Mouse (Mus musculus): ENCODE results near the gene Nrp2. TPM values are rescaled to one million over a fixed set of nuclear protein-coding genes. Genes with fewer than 3 reads are reported as not detected.

Gene Nrp2
- total RNA-seq (2021): 10 to 100 TPM; 16.1 to 30.9 TPM
- long read RNA-seq, experiment 1, full-length matches to known transcripts: 7 of 12 reads
- long read RNA-seq, experiment 1, partial matches to known transcripts: 2 of 12 reads
- long read RNA-seq, experiment 1, other reads (novel, unspliced or antisense): 3 of 12 reads
- long read RNA-seq, experiment 2, full-length matches to known transcripts: 5 of 10 reads
- long read RNA-seq, experiment 2, partial matches to known transcripts: 1 of 10 reads
- long read RNA-seq, experiment 2, other reads (novel, unspliced or antisense): 4 of 10 reads

DNA sequence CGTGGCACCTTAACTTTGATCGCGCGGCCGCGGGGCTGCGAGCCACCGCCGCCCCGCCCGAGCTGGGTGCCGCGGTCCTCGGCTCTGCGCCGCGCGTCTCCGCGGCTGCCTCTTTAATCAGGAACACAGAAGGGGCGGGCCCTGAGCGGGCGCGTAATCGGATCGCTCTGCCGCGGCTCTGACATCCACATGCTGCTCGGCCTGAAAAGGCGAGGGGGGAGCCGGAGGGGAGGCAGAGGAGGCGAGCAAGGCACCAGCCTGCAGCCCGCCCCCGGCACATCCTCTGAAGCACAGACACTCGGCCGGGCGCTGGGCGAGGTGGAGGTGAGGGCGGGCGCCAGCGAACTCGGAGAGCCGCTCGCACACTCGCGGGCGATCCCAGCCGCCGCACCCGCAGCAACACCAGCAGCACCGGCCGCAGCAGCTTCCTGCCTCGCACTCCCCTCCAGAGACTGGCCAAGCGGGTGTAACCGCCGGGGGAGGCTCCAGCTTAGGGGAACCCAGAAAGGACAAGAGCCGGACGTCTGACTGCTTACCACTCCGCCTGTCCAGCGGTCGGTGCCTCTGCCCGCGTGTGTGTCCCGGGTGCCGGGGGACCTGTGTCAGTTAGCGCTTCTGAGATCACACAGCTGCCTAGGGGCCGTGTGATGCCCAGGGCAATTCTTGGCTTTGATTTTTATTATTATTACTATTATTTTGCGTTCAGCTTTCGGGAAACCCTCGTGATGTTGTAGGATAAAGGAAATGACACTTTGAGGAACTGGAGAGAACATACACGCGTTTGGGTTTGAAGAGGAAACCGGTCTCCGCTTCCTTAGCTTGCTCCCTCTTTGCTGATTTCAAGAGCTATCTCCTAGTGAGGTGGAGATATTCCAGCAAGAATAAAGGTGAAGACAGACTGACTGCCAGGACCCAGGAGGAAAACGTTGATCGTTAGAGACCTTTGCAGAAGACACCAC lies at the start of gene Nrp2:
Nrp2 (plus strand) TSS at position 128 of the 959 bp plus-strand sequence.
- DNase-seq: peak; percentile 67

DNA sequence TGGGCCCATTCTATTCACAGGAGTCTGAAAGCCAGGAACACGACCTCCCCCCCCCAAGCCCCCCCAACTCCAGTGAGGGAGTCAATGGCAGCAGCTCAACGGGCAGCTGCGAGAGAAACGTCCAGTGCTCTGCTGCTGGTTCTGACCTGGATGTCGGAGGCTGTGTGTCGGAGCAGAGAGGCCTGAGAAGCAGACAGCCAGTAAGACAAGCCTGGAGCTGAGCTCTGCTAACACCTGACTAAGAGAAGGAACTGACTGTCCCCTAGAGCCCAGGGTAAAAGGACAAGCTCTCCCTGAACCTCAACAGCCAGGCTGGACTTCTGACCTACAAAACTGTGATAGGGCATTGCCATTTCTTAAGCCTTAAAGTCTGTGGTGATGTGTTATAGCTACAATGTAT lies 48.6 kb upstream of the Nrp2 start:
- DNase-seq: no peak

DNA sequence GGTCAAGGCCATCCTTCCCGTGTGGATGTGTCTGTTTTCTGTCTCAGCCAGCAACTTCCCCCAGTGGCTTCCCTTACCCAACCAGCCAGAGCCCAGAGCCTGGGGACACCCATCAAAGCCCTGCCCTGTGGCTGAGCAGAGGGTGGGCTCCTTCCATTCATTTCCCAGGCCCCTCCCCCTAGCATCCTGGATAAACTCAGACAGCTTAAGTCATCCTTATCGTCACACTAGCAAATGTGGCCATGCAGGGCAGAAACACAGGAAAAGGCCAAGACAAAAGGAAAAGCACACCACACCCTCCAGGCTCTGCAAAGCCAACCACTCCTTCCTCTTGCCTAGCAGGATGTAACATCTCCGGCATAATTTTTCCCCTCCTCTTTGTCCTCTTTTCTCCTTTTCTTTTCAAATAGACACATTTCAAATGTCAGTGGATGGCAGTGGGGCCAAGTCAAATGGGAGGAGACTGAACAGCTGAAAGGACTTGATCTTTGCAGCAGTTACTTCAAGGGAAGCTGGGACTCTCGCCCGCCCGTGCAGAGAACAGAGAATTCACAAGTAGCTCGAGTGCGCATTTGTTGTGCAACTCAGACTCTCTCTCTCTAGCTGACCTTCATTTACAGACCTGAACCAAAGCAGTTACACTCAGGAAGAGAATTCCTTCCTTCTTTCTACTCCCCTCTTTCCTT lies 38.0 kb upstream of the Nrp2 start:
- DNase-seq: no peak

DNA sequence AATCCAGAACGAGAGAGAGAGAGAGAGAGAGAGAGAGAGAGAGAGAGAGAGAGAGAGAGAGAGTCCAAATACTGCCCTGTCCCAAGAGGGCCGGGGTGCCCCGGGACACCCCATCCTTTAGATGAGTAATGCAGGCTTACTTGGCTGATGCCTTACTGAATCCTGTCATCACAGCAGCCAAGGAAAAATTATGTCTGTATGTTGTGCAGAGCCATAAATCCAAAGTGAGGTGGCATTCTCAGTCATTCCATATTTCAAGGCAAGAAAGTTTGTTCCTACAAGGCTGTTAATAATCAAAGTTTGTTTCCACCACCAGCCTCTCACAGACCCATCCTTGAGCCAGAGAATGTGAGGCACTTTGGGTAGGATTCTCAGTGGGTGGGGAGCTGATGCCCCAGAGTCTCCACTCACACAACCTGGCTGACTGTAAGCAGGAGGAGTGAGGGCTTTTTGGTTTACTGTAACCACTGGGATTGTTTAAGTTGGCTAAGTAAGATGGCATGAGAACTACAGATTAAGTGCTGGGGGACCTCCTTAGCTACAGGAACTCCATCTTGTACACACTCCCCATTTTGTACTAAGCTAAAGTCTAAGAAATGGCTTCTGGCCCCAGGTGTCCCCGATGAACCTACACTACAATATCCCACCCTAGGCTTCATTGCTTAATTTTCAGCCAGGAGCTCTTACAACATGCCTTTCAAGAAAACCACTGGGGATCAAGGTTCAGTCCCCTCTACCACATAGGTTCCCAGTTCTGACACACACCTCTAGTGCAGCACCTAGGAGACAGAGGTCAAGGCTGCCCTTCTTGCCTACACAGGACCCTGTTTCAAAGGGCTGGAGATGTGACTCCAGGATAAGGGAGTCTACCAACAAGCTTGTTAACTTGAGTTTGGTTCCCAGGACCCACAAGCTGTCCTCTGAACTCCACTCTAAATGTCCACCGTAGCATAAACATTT lies 37.0 kb upstream of the Nrp2 start:
- DNase-seq: no peak

DNA sequence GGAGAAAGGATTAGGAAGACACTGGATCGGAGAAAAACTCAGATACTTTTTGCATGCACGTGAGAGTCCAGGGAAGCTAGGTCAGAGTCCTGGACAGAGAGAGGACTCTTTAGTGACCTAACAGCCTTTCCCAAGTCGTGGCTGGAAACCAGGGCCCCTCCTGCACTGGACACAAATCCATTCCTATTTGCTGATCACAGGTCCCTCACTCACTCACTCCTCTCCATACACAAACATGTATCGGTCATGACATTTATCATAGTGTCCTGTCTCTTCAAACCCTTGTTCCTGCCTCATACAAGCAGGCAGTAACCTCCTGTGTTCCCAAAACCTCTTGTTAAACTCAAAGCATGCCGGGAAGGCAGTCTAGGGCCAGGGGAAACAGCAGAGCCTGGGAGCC lies 36.3 kb upstream of the Nrp2 start:
- DNase-seq: no peak

DNA sequence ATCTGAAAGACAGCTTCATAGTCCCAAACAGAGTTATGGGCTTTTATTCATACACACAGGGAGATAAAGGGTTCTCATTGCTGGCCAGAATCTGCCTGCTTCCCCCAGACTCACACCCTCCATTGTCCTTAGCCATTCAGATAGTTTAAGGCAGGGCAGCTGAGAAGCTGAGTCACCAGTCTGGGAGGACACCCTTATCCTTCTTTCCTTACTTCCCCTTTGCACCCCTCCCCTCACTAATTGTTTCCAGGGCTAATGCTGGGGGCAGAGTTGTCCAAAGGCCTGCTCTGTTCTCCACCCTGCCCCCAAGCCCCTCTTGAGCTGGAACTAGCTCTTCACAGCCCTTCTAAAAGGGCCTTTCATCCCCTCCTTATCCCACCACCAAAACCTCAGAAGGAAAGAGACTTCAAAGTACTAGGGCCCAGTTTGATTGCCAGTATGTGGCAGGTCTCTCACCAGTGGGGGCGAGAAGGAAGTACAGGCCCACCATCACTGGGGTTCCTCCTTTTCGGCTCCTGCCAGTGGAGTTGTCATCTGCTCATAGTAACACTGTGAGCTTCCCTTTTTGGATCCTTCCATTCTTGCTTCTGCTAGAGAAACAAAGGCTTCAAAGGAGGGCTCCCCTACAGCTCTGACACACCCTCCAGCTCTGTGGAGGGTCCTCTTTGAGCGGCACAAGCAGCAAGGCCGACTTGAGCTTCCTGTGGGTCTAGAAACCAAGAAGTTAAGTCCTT lies 24.3 kb upstream of the Nrp2 start:
- DNase-seq: no peak

DNA sequence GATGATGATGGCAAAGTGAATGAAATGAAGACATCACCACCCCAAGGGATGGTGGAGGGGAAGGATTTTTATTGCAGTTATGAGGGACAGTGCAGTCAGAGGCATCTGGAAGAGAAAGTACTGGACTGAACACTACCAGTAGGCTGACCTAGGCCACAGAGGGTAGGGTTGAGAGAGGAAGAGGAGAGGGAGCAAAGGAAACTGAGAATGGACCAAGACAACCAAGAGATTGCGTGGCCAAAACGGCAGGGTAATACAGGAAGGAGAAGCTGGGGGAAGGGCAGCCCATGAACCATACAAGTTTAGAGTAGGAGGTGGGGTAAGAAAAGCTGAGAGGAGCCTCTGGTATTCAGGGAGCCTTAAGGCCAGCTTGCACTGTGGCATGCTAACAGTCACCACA lies 23.6 kb upstream of the Nrp2 start:
- no peak for DNase-seq

DNA sequence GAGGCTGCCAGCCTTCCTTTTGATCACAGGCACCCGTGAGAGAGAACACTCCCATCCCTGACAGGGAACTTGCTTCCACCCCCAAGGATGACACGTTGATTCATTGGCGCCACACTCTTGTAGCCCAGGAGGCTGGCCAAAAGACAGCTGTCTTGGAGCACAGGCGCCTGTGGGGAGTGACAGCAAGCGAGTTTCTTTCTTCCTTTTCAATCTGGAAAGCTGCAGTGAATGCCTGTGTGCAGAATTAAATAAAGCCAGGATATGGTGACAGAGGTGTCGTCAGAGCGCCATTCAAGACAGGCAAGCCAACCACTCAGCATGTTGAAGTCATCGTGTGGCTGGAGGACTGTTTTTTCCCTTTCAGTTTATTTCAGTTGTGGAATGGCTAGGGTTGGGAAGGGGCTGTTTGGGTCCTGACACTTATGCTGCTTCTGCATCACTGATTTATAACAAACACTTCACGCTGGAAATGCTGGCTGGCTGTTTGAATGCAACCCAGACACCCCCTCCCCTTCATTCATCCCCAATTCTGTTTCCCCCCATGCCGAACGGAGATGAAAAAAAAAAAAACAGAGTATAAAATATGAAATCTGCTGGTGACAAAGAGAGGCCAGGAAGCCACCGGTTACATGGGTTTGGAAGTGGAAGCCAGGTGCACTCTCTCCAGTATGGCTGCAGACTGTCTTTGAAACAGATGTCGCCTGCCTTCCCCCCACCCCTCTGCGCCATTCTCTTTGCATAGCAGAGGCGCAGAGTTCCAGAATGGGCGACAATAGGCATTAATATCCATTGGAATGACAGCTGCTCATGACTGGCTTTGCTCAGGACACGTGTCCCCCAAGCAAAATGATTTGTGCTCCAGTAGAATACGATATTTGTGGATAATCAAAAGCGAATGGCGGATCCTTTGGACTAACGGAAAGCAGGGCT lies 20.4 kb upstream of the Nrp2 start:
- no peak for DNase-seq

DNA sequence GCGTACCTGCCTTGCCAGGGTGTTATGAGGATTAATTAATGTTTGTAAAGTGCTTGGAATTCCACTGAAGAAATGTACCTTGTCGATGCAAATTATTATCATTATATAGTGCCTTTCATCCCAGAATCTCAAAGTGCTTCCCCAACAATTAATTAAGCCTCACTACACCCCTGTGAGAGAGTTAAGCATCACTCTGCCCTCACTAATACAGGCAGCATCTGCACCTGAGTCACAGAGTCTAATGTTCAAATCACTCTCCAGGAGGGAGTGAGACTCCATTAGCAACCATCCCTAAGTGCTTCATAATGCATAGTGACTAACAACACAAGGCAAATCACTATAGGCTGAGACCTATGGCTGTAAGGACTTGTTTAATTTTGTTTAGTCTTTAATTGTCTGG lies 19.6 kb upstream of the Nrp2 start:
- no peak for DNase-seq

DNA sequence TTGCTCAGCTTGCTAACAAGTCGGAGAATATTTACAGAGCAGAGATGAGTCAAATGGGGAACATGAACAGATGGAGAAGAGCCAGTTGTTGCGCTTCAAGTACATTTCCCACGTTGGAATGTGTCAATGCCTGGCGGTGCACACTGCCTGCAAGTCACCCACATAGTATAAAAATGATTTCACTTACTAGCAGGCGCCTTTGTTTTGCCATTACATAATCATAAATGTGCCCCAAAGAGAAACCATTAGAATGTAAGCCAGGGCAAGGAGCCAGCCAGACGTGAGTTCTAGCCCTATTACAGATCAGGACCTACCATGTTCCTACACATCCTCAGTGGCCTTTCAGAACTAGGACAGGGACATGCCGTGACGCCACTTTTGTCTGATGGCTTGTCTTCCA lies 15.6 kb upstream of the Nrp2 start:
- no peak for DNase-seq

DNA sequence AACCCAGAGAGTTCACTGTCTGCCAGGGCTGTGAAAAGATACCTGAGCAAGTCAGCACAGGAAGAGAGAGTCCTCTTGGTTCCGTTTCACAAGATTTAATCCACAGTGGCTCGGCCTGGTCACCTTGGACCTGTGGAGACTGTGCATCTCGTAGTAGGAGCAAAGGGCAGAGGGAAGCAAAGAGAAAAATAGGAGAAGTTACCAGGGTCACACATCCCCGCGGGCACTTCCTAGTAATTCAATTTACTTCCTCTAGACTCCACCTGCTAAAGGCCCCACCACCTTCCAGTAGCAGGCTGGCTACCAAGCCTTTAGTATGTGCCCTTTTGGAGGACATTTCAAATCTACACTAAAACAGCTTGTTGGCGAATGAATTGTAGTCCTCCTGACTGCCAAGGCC lies 11.9 kb upstream of the Nrp2 start:
- no peak for DNase-seq

DNA sequence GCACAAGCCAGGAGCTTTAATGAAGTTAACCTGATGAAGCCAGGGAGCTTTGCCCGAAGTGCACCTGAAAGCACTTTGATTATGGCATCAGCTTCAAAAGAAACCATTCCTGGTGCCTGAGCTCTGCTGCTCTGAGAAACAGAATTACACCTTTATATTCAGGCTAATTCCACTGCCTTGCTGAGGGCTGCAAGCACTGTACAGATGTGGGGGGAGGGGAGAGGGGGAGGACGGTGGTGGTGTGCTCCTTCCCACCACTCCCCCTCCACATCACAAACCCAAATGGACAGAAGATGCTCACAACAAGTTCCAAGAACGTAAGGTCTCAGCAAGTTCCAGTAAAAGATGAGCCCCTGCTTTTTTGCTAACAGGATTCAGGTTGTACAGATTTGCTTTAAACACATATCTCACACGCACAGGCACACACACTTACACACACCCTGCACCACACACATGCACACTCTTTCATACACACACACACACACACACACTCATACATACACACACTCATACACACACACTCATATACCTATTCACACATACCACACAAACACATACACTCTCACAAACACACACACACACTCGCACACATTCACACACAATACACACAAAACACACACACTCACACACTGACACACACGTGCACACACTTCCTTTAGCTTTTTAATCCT lies 6.6 kb upstream of the Nrp2 start:
- DNase-seq: no peak

DNA sequence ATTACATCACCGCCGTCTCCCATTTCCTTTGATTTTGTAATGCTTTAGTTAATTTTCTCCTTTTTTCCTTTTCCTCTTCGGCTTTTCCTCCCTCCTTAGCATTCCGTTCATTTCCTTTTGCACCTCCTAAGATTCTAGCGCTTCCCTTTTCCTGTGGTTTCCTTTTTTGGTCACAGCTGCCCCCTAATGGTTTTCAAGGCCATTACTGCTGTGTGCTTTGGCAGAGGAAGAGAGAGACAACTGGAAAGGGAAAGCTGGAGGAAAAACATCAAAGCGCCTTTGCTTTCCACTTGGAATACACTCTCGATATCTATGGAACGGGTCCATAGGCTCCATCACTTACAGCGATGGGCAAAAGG lies 6.1 kb upstream of the Nrp2 start:
- DNase-seq: no peak

DNA sequence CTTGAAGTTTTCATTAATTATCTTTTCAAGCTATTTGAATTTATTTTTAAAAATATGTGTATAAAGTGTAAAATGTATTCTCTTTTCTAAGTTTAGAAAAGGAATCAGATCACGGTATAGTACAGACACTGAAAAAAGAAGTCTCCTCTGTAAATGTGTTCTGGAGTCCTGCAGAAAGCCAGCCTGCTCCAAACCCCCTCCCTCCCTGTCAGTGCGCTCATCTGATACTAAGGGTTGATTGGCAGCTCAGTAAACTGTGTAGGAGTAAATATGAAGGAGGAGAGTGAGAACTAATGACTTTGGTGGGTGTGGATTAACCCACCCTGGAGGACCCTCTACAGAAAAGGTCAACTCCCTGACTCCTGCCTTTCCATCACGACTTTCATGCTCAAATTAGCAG lies 5.7 kb upstream of the Nrp2 start:
- no peak for DNase-seq

DNA sequence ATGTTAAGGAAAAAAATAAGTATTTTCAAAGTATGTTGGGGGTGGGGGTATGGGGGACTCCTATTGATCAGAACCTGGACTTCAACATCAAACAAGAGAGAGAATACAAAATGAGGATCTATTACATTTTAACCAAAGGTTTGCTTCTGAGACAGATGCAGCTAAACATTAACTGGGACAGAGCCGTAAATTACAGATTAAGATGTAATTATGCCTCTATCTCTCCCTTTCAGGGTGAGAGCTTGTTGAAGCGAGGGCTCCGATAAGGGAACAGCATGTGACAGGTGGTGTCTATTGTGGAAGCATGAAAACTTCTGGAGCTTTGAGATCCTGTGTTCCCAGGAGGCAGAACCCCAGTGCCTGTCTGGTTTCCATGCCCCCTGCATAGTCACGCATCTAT lies 3.3 kb upstream of the Nrp2 start:
- no peak for DNase-seq

DNA sequence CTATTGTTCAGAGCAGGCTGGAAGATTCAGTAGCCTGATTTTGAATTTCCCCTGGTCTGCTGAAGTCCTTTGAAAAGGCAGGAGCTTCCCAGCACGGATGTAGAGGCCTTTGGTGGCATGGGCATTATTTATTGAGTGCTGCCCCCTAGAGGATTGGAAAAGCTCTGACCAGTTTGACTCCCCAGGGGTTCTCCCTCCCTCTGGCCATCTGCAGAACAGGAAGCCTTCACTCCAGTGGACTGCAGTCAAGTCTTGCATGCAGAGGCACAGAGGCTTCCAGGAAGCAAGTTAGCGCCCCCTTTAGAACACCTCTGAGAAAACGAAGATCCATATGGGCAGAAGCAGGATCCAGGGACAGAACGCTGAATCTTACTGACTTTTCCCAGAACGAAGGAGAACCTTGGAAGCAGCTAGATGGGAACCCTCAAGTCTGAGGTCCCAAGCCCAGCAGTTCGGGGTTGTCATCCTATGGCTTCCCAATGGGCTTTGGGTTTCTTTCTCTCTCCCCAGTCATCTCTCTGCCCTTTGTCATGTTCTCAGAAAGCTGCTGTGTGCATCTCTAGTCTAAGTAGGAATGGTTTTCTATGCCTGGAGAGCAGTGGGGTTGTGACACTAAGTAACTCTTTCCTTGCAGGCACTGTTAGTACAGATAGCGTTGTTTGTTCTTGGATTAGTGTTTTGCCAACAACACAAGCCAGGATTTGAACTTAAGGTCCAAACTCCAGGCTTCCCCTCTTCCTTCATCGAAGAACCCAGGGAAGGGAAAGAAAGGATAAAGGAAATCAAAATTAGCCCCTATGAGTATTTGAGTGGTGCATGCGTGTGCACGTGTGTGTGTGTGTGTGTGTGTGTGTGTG lies 1.8 kb upstream of the Nrp2 start:
- DNase-seq: peak; percentile 66

DNA sequence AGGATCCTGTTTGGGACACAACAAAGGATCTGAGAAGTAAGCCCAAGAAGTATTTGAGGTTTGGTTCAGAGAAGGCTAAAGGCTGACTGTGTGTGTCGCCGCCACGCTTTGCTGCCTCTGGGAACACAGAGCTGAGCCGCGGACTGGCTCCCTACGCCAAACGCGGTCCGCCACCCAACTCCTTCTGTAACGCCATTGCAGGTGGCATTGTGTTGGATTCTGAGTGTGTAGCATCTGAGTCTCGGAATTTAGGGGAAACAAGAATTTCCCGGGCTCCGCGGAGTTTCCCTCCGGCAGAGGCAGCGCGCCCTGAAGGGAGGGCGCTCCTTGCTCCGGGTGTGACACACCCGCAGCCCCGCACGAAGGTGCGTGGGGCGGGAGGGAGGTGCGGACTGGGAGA lies 342 bp upstream of the Nrp2 start:
- DNase-seq: no peak

DNA sequence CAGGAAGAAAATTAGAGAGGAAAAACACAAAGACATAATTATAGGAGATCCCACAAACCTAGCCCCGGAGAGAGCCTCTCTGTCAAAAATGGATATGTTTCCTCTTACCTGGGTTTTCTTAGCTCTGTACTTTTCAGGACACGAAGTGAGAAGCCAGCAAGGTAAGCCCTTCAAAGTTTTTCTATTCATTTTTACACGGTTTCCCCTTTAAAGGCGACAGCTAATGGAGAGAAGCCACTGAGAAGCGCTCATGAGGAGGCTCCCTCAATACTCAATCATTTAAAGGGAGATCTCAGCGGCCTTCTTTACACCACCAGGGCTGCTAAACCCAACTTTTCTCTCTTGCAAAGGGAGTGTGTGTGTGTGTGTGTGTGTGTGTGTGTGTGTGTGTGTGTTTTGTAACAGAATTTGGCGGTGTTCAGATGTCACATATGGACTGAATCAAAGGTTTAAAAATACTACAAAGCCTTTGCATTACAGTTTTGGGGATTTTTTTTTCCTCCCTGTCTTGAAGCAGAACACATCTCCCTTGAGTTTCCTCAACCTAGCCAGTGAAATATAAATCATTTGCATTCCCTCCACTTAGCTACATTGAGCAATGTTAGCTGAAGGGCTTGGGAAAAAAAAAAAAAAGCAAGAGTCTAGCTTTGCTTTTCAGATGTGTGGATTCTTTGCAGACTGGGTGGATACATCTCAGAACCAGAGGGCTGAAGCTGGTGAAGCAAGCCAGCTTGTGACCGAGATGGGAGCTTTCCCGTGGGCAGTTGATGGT lies 1.2 kb downstream of the Nrp2 start:
- no peak for DNase-seq

Data from gastrocnemius, postnatal 10 days (tissue).